Mouse (Mus musculus) lung, postnatal 0 days (tissue): Measurements from ENCODE around the gene Slc6a13. TPM values are rescaled to one million over a fixed set of nuclear protein-coding genes. Genes with fewer than 3 reads are reported as not detected.

Experiments used
- ATAC-seq: fragments of 200-750 bp; cut with Nextera tagmentation; 2 replicates; pipeline ENCODE4 v1.8.0; 2017; ENCODE audit warnings: moderate library complexity
- DNase-seq: peaks from one replicate; pipeline ENCODE4 v3.0.0-alpha.2; 2016; ENCODE audit warnings: low spot score
- H3K27ac ChIP-seq: fragments of 300-500 bp; sonication (generic); 2 replicates; pipeline ENCODE4 v1.5.1; 2014; ENCODE audit warnings: antibody characterized with exemption, mild to moderate bottlenecking, low read length, mixed read lengths
- H3K27me3 ChIP-seq: fragments of 300-500 bp; sonication (generic); replicated peaks from 2 replicates; pipeline ENCODE4 v1.6.1; 2014; ENCODE audit warnings: low read length, mixed read lengths; ENCODE audit not compliant: insufficient read depth
- H3K36me3 ChIP-seq: fragments of 300-500 bp; sonication (generic); 2 replicates; pipeline ENCODE4 v1.6.1; 2014; ENCODE audit warnings: low read length, mixed read lengths; ENCODE audit not compliant: insufficient read depth
- H3K4me1 ChIP-seq: fragments of 300-500 bp; sonication (generic); 2 replicates; pipeline ENCODE4 v1.6.1; 2014; ENCODE audit warnings: antibody characterized with exemption, low read depth, low read length, mixed read lengths; ENCODE audit not compliant: insufficient read depth
- H3K4me2 ChIP-seq: fragments of 300-500 bp; sonication (generic); replicated peaks from 2 replicates; pipeline ENCODE4 v1.6.1; 2014; ENCODE audit warnings: low read depth, mild to moderate bottlenecking, low read length, moderate library complexity, mixed read lengths
- H3K4me3 ChIP-seq: fragments of 300-500 bp; sonication (generic); 2 replicates; pipeline ENCODE4 v1.5.1; 2014; ENCODE audit warnings: low read depth, low read length
- H3K9ac ChIP-seq: fragments of 300-500 bp; sonication (generic); replicated peaks from 2 replicates; pipeline ENCODE4 v1.6.1; 2014; ENCODE audit warnings: low read depth, mild to moderate bottlenecking
- H3K9me3 ChIP-seq: fragments of 300-500 bp; sonication (generic); 2 replicates; pipeline ENCODE4 v1.6.1; 2016; ENCODE audit warnings: low read length, mixed read lengths
- CTCF ChIP-seq: IDR thresholded peaks from 2 replicates; pipeline ENCODE4 v1.5.1; 2016; ENCODE audit warnings: antibody characterized with exemption, mild to moderate bottlenecking
- EP300 ChIP-seq: IDR thresholded peaks from 2 replicates; pipeline ENCODE4 v1.6.1; 2016; ENCODE audit warnings: antibody characterized with exemption, mild to moderate bottlenecking, control low read depth
- WGBS: fragments of 180-500 bp; shearing (Covaris S2); extraction: QIAGEN DNeasy Blood & Tissue Kit; methylation state at CpG from one replicate; pipeline ENCODE4 v1.1.7; 2014; 5-methylcytosine and 5-hydroxymethylcytosine counted together
- polyA plus RNA-seq: library from polyadenylated mRNA; unstranded; fragments of >200 nt; fragmentation: Nextera tagmentation; extraction: Ambion mirVana; gene quantifications from 2 replicates; pipeline ENCODE4 v1.2.1, GENCODE M21; 2015

Slc6a13 gene
- 0.26 and 0.42 TPM in 2 replicates for polyA plus RNA-seq

DNA sequence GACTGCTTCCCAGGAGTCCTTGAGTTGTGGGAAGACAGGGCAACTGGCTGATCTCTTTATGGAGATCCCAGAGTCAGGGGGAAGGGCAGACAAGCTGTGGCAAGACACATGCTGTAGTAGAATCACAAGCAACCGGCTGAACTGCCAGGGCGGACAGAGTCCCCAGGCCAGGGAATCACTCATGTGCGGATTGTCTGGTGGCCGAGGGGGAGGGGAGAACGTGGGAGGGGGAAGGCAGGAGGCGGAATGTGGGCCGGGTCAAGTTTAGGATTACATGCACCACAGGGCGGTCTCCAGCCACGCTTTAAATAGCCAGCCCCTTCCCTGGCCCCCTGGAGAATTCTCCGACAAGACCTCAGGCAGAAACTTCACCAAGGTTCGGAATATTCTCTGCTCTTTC, at the start of gene Slc6a13:
Gene Slc6a13, plus strand, starts transcription at position 274 of the 400 bp plus-strand sequence.
- 4% methylated on average over 11 of the region's 11 CpGs for WGBS
- no peak within 1 kb of the TSS for H3K9ac ChIP-seq
- DNase-seq, result peak; percentile 10
- H3K9me3 ChIP-seq, result no peaks in the 10 kb centered on the region
- H3K27me3 ChIP-seq, result no peaks in the 10 kb centered on the region
- H3K36me3 ChIP-seq, result no peaks in the 10 kb centered on the region
- TF ChIP-seq EP300 (no peak), CTCF (no peak)
- H3K27ac ChIP-seq, result no peak within 1 kb of the TSS
- H3K4me3 ChIP-seq, result no peak within 1 kb of the TSS
- ATAC-seq, result peak; percentile 28; the same call in 1 of the 2 replicates
- no peak within 1 kb of the TSS; the same call in 1 of the 2 replicates for H3K4me2 ChIP-seq
- H3K4me1 ChIP-seq, result no peaks in the 10 kb centered on the region

DNA sequence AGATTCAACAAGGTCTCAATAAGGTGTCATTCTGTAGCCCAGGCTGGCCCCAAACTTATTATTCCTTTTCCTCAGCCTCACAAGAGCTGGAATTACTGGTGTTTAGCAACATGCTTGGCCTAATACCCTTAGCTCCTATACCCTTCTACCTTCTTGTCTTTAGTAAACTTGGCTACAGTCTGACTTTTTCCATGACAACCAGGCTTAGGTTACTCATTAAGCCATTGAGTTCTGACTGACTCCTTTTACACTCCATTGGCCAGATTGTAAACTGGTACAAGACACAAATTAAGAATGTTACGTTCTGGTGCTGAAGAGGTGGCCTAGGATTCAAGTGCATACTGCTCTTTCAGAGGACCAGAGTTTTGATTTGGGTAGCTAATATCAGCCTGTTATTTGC, 49.6 kb upstream of the Slc6a13 start:
- no peak overlapping the region for H3K9ac ChIP-seq
- H3K4me1 ChIP-seq, result 0 out of 2 replicates have a peak, but pooled peaks cover 7% of the 10 kb centered on the region
- H3K27ac ChIP-seq, result no peak overlapping the region
- no peaks in the 10 kb centered on the region for H3K36me3 ChIP-seq
- no peak overlapping the region for H3K4me2 ChIP-seq
- no peaks in the 10 kb centered on the region for H3K9me3 ChIP-seq
- TF ChIP-seq EP300 (no peak), CTCF (no peak)
- H3K4me3 ChIP-seq, result no peak overlapping the region
- DNase-seq (no peak), ATAC-seq (no peak)
- no peaks in the 10 kb centered on the region for H3K27me3 ChIP-seq
- 54% methylated on average over 1 of the region's 1 CpGs for WGBS

DNA sequence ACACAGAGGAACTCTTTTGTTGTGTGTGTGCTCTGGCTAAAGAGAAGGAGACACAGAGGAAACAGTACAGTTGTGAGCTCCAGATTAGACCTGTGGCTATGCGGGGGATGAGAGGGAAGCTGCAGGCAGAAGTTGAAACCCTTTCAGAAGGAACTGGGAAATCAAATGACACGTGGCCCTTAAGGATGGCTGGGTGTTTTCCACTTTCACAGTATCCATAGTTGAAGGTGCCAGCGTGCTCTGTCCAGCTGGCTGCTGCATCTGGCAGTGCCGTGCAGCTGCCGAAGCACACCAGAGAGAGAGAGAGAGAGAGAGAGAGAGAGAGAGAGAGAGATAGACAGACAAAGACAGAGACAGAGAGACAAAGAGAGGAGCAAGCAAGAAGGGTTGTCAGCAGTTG, 48.8 kb upstream of the Slc6a13 start:
- Histone ChIP-seq H3K27me3 (no peaks in the 10 kb centered on the region), H3K4me3 (no peak overlapping the region), H3K9ac (no peak overlapping the region), H3K4me1 (0 out of 2 replicates have a peak, but pooled peaks cover 7% of the 10 kb centered on the region), H3K36me3 (no peaks in the 10 kb centered on the region), H3K27ac (no peak overlapping the region), H3K9me3 (no peaks in the 10 kb centered on the region), H3K4me2 (no peak overlapping the region)
- ATAC-seq (no peak), DNase-seq (no peak)
- no peak for TF ChIP-seq CTCF
- TF ChIP-seq EP300, result no peak
- 68% methylated on average over 5 of the region's 5 CpGs for WGBS

DNA sequence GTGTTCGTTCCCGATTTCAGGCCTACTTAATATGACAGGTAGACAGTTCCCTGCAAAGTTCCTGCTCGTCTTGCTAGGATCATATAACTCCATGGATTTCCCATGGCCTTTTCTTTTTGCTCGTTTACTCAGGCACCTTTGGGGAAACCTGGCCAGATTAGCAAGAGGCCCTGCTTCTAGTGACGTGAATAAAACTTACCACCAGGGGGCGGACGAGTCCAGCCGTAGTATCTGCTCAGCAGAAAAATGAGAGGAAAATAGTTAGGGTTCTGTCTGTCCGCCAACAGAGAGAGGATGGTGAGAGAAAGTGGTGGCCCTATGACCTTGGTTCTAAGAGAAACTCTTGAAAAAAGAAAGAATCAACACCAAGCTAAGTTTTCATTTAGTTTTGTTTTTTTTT, 39.5 kb upstream of the Slc6a13 start:
- H3K4me2 ChIP-seq, result no peak overlapping the region
- H3K9me3 ChIP-seq, result no peaks in the 10 kb centered on the region
- peaks cover 19% of the 10 kb centered on the region for H3K36me3 ChIP-seq
- DNase-seq (peak; percentile 75), ATAC-seq (no peak)
- no peak overlapping the region for H3K9ac ChIP-seq
- H3K4me1 ChIP-seq, result no peaks in the 10 kb centered on the region
- H3K27me3 ChIP-seq, result no peaks in the 10 kb centered on the region
- H3K27ac ChIP-seq, result no peak overlapping the region
- 23% methylated on average over 9 of the region's 9 CpGs for WGBS
- no peak overlapping the region for H3K4me3 ChIP-seq
- TF ChIP-seq CTCF, result peak; percentile 83
- TF ChIP-seq EP300, result no peak

DNA sequence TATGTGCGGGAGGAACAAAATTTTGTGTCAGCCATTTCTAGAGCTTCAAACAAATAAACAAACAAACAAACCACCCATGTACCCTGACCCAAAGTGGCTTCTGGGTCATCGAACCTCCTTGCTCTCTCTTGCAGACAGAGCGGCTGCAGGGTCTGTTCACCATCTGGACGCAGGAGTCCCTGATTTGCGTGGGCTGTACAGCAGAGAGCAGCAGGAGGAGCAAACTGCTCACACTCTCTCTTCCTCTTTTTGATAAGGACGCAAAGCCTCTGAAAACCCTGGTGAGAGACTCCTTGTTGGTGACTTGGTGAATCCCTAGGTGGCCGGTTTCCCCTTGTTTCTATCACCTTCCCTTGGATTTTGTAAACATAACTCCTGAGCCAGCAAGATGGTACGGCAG, 38.8 kb upstream of the Slc6a13 start:
- Histone ChIP-seq H3K36me3 (peaks cover 21% of the 10 kb centered on the region), H3K4me1 (no peaks in the 10 kb centered on the region), H3K4me3 (no peak overlapping the region), H3K27ac (no peak overlapping the region), H3K4me2 (no peak overlapping the region), H3K9me3 (no peaks in the 10 kb centered on the region), H3K27me3 (no peaks in the 10 kb centered on the region), H3K9ac (no peak overlapping the region)
- no peak for DNase-seq
- TF ChIP-seq CTCF, result no peak
- no peak for TF ChIP-seq EP300
- WGBS, result 63% methylated on average over 8 of the region's 8 CpGs
- ATAC-seq, result no peak

DNA sequence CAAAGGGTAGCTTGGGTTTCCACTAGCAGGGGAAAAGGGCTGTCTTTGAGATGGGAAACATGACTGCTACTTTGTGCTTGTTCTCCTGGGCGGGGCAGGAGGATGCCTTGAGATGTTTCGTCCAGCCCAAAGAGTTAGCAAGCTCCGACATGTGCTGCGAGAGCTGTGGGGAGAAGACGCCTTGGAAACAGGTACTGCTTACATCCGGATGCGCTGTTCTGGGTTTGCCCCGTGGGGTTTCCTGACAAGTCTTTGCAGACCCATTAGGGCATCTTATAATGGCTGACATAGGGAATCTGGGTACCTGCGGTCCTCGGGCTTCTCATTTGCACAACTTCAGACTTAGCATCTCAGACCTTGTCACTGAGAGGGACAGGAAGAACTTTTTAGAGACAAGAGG, 38.0 kb upstream of the Slc6a13 start:
- ATAC-seq (no peak), DNase-seq (no peak)
- Histone ChIP-seq H3K9ac (no peak overlapping the region), H3K36me3 (peaks cover 21% of the 10 kb centered on the region), H3K9me3 (no peaks in the 10 kb centered on the region), H3K4me1 (no peaks in the 10 kb centered on the region), H3K4me3 (no peak overlapping the region), H3K4me2 (no peak overlapping the region), H3K27me3 (no peaks in the 10 kb centered on the region), H3K27ac (no peak overlapping the region)
- WGBS, result 91% methylated on average over 10 of the region's 10 CpGs
- TF ChIP-seq CTCF (no peak), EP300 (no peak)

DNA sequence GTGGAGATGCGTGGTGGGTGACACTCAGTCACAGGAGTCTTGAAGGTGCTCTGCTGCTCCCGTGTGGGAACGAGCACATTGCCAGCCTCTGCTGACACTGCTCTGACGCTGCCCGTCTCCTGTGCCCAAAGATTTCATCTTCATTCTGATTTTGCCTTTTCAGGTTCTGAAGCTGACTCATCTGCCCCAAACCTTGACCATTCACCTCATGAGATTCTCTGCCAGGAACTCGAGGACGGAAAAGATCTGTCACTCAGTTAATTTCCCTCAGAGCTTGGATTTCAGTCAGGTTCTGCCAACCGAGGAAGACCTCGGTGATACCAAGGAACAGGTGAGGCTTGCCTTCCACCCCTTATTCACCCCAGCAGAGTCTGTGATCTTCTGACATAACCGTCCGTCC, 37.5 kb upstream of the Slc6a13 start:
- Histone ChIP-seq H3K27ac (no peak overlapping the region), H3K4me2 (no peak overlapping the region), H3K9me3 (no peaks in the 10 kb centered on the region), H3K9ac (no peak overlapping the region), H3K4me1 (no peaks in the 10 kb centered on the region), H3K4me3 (no peak overlapping the region), H3K36me3 (peaks cover 21% of the 10 kb centered on the region), H3K27me3 (no peaks in the 10 kb centered on the region)
- WGBS, result 87% methylated on average over 11 of the region's 11 CpGs
- no peak for TF ChIP-seq CTCF
- no peak for TF ChIP-seq EP300
- DNase-seq, result no peak
- no peak for ATAC-seq
